Mouse (Mus musculus) E14TG2a.4 (cell line): ENCODE measurements around the gene Ctdsp1.
A peak's percentile ranks its signal among the peaks of the same experiment; 100 is the strongest.

Source experiments
- H3K27me3 ChIP-seq: 2 replicates; pipeline ENCODE4 v1.6.1; 2014; ENCODE audit warnings: low read length, control low read depth; ENCODE audit not compliant: insufficient read depth
- H3K36me3 ChIP-seq: 2 replicates; pipeline ENCODE4 v1.6.1; 2014; ENCODE audit warnings: low read length, control low read depth; ENCODE audit not compliant: insufficient read depth
- H3K4me1 ChIP-seq: replicated peaks from 2 replicates; pipeline ENCODE4 v1.6.1; 2014; ENCODE audit warnings: low read depth, low read length, control low read depth
- H3K4me3 ChIP-seq: replicated peaks from 2 replicates; pipeline ENCODE4 v1.5.1; 2014; ENCODE audit warnings: mild to moderate bottlenecking, low read length
- H3K9me3 ChIP-seq: 2 replicates; pipeline ENCODE4 v1.6.1; 2014; ENCODE audit warnings: low read length, control low read depth
- CTCF ChIP-seq: conservative IDR thresholded peaks from 2 replicates; pipeline ENCODE4 v1.5.1; 2014; ENCODE audit warnings: low read length
- NANOG ChIP-seq: IDR thresholded peaks from 2 replicates; pipeline ENCODE4 v1.6.1; 2014; ENCODE audit warnings: borderline replicate concordance, low read length, mixed read lengths
- POU5F1 ChIP-seq: IDR thresholded peaks from 2 replicates; pipeline ENCODE4 v1.6.1; 2014; ENCODE audit warnings: low read length, borderline replicate concordance

The Ctdsp1 gene

DNA sequence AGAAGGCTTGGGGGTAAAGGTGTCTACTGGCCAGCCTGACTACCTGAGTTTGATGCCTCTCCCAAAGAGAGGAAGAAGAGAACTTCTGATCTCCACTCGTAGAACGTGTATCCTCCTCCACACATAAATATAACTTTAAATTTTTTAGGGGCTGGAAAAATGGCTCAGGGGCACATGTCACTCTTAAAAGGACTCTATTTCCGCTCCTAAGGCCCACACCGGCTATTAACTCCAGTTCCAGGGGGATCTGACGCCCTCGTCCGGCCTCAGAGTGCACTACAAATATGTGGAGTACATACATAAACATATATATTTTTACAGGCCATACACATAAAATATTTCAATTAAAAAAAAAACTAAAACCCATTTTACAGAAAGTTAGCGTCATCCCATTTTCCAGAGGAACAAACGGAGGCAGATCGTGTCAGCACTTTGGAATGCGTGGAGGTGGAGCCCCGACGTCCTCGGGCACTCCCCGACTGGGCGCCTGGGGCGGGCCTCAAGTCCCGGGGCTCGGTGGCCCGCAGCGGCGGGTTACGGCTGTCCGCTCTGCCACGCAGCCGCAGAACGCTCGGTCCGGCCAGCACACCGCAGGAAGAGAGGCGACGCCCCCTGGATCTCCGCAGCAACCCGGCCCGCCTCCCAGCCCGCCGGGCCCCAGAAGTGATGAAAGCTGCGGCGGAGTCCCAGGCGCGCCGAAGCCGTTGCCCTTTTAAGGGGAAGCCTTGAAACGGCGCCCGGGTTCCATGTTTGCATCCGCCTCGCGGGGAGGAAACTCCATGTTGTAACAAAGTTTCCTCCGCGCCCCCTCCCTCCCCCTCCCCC lies at the start of gene Ctdsp1:
Ctdsp1 (plus strand) TSS at position 586 of the 825 bp plus-strand sequence.
- no peaks in the 10 kb centered on the region for H3K9me3 ChIP-seq
- no peak for TF ChIP-seq NANOG
- peak; percentile 14; the same call in 1 of the 2 replicates for TF ChIP-seq CTCF
- H3K4me3 ChIP-seq = peak within 1 kb of the TSS; percentile 89

DNA sequence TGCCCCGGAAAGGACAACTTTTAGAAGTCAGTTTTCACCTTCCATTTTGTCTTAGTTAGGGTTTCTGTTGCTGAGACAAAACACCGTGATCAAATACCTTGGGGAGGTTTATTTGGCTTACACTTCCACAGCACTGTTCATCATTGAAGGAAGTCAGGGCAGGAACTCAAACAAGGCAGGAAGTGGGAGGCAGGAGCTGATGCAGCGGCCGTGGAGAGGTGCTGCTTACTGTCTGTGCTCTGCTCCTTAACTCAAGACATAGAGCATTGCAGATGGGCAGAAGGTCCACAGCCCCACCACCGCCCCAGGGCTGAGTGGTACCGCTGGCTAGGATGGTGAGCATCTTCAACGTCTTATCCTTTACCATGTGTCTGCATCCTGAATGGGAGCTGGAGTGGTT lies 49.4 kb upstream of the Ctdsp1 start:
- H3K36me3 ChIP-seq = no peaks in the 10 kb centered on the region; the same call in 1 of the 2 replicates
- no peak overlapping the region for H3K4me3 ChIP-seq
- H3K27me3 ChIP-seq = no peaks in the 10 kb centered on the region
- H3K4me1 ChIP-seq = peaks cover 51% of the 10 kb centered on the region
- H3K9me3 ChIP-seq = 0 out of 2 replicates have a peak, but pooled peaks cover 3% of the 10 kb centered on the region
- TF ChIP-seq POU5F1 (no peak), CTCF (no peak), NANOG (no peak)

More for the DNA sequence above, at the start of gene Ctdsp1:
- Histone ChIP-seq H3K4me1 (peaks cover 78% of the 10 kb centered on the region), H3K27me3 (peaks cover 17% of the 10 kb centered on the region), H3K36me3 (peaks cover 19% of the 10 kb centered on the region)

DNA sequence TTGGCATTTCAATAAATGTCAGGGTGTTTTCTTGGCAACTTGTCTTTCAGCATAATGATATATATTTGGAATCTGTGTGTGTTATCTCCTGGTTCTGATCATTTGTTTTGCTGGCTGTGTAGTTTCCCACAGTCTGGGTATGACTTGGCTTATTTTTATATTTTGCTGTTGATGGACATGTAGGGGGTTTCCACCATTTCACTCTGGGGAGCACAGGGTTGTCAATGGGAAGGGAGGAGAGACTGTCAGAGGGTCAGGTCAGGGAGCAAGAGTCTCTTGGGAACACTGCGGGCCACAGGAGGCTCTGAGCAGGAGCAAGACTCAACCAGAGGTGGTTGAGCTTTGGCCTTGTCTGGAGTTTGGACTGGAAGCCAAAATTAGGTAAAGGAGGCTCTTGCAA lies 49.0 kb upstream of the Ctdsp1 start:
- H3K27me3 ChIP-seq = no peaks in the 10 kb centered on the region
- H3K4me3 ChIP-seq = no peak overlapping the region
- H3K4me1 ChIP-seq = peaks cover 51% of the 10 kb centered on the region
- 0 out of 2 replicates have a peak, but pooled peaks cover 3% of the 10 kb centered on the region for H3K9me3 ChIP-seq
- TF ChIP-seq NANOG = no peak
- no peak for TF ChIP-seq CTCF
- TF ChIP-seq POU5F1 = no peak
- no peaks in the 10 kb centered on the region; the same call in 1 of the 2 replicates for H3K36me3 ChIP-seq

DNA sequence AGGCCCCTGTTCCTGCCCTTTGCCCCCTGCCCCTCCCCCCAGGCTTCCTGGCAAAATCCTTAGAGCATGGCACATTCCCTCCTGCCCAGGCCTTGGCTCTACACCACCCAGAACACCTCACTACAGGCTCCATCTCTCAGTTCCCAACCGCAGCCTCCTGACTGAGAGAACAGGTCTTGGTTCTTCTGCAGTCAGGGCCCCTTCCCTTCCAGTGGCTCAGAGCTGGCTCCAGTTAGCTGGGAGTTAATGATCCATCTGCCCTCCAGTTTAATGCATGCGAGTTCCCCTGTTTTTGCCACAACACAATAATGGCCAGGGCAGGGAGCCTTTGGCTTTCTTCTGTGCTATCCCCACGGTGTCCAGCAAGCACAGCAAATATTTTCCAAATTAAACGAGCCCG lies 48.1 kb upstream of the Ctdsp1 start:
- Histone ChIP-seq H3K9me3 (0 out of 2 replicates have a peak, but pooled peaks cover 3% of the 10 kb centered on the region), H3K27me3 (no peaks in the 10 kb centered on the region), H3K36me3 (no peaks in the 10 kb centered on the region; the same call in 1 of the 2 replicates), H3K4me3 (no peak overlapping the region), H3K4me1 (peaks cover 48% of the 10 kb centered on the region)
- no peak for TF ChIP-seq NANOG

DNA sequence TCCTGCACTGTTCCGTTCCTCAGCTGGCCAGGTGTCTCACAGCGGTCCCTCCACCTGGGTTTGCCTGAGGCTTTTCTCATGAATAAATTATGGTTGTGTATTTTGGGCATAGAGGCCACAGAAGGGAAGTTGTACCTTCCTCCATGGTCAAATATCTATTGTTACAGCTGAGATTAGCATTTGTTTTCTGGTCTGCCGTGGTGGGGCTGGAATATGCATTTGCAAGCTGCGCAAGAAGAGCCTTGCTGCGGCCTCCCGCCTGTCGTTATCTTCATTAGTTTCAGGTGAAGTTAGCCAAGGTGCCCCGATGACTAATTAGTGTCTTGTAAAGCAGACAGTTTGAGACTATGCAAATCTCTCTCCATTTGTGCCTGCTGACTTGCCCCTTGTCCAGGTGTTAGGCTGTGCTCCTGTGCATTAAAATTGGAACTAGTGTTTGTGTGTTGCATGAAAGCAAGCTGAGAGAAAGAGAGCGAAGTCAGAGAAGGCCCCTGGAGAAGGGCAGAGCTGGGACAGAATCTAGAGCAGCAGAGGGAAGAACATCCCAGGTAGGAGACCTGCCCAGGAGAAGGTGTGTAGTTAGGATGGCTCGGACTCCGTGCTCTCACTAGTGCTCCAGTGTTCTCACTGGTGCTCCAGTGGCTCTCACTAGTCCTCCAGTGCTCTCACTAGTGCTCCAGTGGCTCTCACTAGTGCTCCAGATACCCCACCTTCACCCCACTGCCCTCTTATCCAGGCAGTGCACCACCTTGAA lies 47.0 kb upstream of the Ctdsp1 start:
- Histone ChIP-seq H3K4me3 (no peak overlapping the region), H3K4me1 (peaks cover 44% of the 10 kb centered on the region), H3K9me3 (0 out of 2 replicates have a peak, but pooled peaks cover 3% of the 10 kb centered on the region), H3K36me3 (peaks cover 9% of the 10 kb centered on the region), H3K27me3 (no peaks in the 10 kb centered on the region)
- no peak for TF ChIP-seq POU5F1

GRCm38 (mm10) chr1:74351185-74351769 lies 40.0 kb upstream of the Ctdsp1 start:
- Histone ChIP-seq H3K27me3 (no peaks in the 10 kb centered on the region), H3K4me3 (no peak overlapping the region), H3K9me3 (no peaks in the 10 kb centered on the region), H3K4me1 (peaks cover 50% of the 10 kb centered on the region), H3K36me3 (peaks cover 30% of the 10 kb centered on the region)
- no peak for TF ChIP-seq POU5F1

DNA sequence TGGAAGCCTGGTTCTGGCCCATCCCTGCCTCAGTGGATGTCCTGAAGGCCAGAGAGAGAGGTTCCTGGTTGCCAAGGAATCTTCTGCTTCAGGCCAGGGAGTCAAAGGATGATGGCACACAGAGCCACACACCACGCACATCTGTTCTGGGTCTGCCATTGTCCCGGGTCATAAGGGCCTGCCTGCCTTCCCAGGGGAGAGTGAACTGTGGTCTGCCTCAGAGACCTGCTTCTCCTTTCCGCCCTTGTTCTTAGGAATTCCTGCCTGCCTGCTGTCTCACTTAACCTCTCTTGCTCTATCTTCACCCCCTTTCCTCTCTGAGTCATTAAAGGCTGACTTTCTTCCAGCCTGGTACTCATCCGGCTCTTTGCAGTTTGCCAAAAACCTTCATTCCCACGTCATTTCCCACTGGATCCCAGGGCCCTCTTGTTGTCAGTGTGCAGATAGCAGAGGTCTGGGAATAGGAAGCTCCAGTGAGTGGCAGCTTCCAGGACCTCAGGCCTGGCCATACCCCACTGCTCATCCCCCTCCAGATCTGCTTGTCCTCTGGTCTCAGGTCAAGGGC lies 38.7 kb upstream of the Ctdsp1 start:
- TF ChIP-seq NANOG = no peak
- no peak for TF ChIP-seq POU5F1
- no peak for TF ChIP-seq CTCF
- Histone ChIP-seq H3K27me3 (no peaks in the 10 kb centered on the region), H3K36me3 (peaks cover 30% of the 10 kb centered on the region), H3K4me1 (peaks cover 44% of the 10 kb centered on the region), H3K9me3 (no peaks in the 10 kb centered on the region), H3K4me3 (no peak overlapping the region)

DNA sequence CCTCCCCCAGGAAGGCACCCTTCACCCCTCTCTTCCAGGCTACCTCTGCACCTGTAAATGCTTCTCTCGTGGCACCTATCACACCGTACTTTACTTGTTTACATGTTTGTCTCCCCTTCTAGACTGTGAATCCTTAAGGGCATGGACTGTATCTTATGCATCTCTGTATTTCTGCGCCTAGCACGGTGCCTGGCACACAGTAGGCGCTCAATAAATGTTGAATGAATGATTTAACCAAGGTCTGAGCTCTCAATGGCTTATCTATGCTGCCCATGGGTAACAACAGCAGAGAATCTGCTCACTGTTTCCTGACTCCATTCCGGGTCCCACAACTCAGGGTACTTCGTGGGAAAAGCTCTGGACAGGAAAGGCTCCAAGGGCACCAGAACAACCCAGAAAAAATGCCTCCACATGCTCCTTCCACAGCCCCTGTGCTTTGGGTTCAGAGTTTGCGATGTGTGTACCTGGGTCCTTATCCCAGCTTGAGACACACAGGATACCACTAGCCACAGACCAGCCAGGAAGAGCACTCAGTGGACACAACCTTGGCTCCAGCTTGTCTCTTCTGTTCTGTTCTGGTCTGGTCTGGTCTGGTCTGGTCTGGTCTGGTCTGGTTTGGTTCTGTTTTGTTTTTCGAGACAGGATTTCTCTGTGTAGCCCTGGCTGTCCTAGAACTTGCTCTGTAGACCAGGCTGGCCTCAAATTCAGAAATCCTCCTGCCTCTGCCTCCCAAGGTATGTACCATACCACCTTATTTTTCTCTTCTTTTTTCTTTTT lies 37.7 kb upstream of the Ctdsp1 start:
- no peaks in the 10 kb centered on the region for H3K9me3 ChIP-seq
- no peak for TF ChIP-seq NANOG
- H3K4me3 ChIP-seq = no peak overlapping the region
- peaks cover 53% of the 10 kb centered on the region for H3K4me1 ChIP-seq
- H3K36me3 ChIP-seq = peaks cover 28% of the 10 kb centered on the region
- no peaks in the 10 kb centered on the region for H3K27me3 ChIP-seq
